Comparison of ENCODE assay signal across 24 mouse cellular contexts in the genomic region with DNA sequence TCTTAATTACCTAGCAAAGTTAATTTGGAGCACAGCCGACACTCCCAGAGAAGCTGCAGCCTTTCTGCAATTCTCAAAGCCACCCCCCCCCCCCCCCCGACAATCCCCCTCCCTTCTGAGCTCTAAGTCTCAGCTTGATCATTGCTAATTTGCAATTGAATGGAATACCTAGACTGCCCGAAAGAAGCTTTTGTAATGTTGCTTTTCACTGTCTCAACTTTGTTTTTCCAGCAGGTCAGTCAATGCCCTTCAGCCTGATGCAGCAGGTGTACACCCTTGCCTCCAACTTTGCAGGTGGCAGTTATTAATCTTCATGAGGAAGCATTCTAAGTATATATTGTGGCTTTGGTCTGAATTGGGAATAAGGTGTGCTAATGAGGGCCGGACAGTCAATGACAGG.
"Had no signal": no experiment of that assay in that cellular context is flagged by ENCODE, and none has a peak within 500 bp of the region (broad histone marks: within the 10 kb centered on the region; RNA-seq: fewer than 3 reads in every experiment).

No protein-coding gene starts in this region.

- DNase-seq: gastrocnemius, adult 2 months; gastrocnemius, postnatal 10 days; gastrocnemius, postnatal 25 days; heart, adult 18-20 months; heart, postnatal 10 days; heart, postnatal 4 days; kidney, adult 11 months; kidney, adult 2 months; kidney, adult 9 months; kidney, postnatal 14 days; kidney, postnatal 36 days; layer of hippocampus, adult 9-11 months; layer of hippocampus, postnatal 36 days; left cerebral cortex, postnatal 4 days had no signal

- H3K27me3 ChIP-seq: heart, embryonic 12.5 days; hindbrain, embryonic 13.5 days; hindbrain, embryonic 15.5 days; kidney, embryonic 15.5 days; limb, embryonic 13.5 days; limb, embryonic 15.5 days; liver, embryonic 12.5 days had no signal

- H3K27ac ChIP-seq: gastrocnemius, adult 2 months; heart, embryonic 10.5 days; hindbrain, embryonic 13.5 days; hindbrain, embryonic 15.5 days; hindbrain, postnatal 0 days; kidney, embryonic 15.5 days; kidney, postnatal 0 days; limb, embryonic 13.5 days; limb, embryonic 15.5 days; liver, embryonic 12.5 days had no signal

- H3K9me3 ChIP-seq: kidney, embryonic 15.5 days; limb, embryonic 15.5 days; liver, embryonic 12.5 days had no signal

- H3K4me1 ChIP-seq: heart, embryonic 10.5 days; heart, embryonic 12.5 days; hindbrain, embryonic 13.5 days; hindbrain, embryonic 15.5 days; kidney, embryonic 15.5 days; limb, embryonic 13.5 days; limb, embryonic 15.5 days; liver, embryonic 12.5 days had no signal

- H3K9ac ChIP-seq: heart, embryonic 12.5 days; hindbrain, embryonic 13.5 days; hindbrain, embryonic 15.5 days; kidney, embryonic 15.5 days; limb, embryonic 13.5 days; limb, embryonic 15.5 days; liver, embryonic 12.5 days had no signal

- H3K4me3 ChIP-seq: gastrocnemius, adult 2 months; heart, embryonic 10.5 days; heart, embryonic 12.5 days; hindbrain, embryonic 13.5 days; hindbrain, embryonic 15.5 days; kidney, embryonic 15.5 days; limb, embryonic 13.5 days; limb, embryonic 15.5 days; liver, embryonic 12.5 days had no signal

- H3K36me3 ChIP-seq: heart, embryonic 10.5 days; heart, embryonic 12.5 days; hindbrain, embryonic 13.5 days; hindbrain, embryonic 15.5 days; kidney, embryonic 15.5 days; limb, embryonic 13.5 days; limb, embryonic 15.5 days; liver, embryonic 12.5 days had no signal
